Mouse (Mus musculus) hindbrain, embryonic 12.5 days (tissue): ENCODE results near the gene Irs3. TPM values are rescaled to one million over a fixed set of nuclear protein-coding genes. Genes with fewer than 3 reads are reported as not detected.
A peak's percentile ranks its signal among the peaks of the same experiment; 100 is the strongest.

ENCODE experiments used
- ATAC-seq: fragments of 200-750 bp; cut with Nextera tagmentation; 2 replicates; pipeline ENCODE4 v1.8.0; 2017; ENCODE audit warnings: moderate TSS enrichment; ENCODE audit not compliant: low FRiP score
- H3K27ac ChIP-seq: fragments of 300-500 bp; sonication (generic); 2 replicates; pipeline ENCODE4 v1.5.1; 2016; ENCODE audit warnings: mild to moderate bottlenecking
- H3K27me3 ChIP-seq: fragments of 300-500 bp; sonication (generic); 2 replicates; pipeline ENCODE4 v1.6.1; 2016; ENCODE audit warnings: mild to moderate bottlenecking
- H3K36me3 ChIP-seq: fragments of 300-500 bp; sonication (generic); 2 replicates; pipeline ENCODE4 v1.6.1; 2016; ENCODE audit warnings: mild to moderate bottlenecking
- H3K4me1 ChIP-seq: fragments of 300-500 bp; sonication (generic); 2 replicates; pipeline ENCODE4 v1.6.1; 2016
- H3K4me2 ChIP-seq: fragments of 300-500 bp; sonication (generic); replicated peaks from 2 replicates; pipeline ENCODE4 v1.6.1; 2016; ENCODE audit warnings: mild to moderate bottlenecking
- H3K4me3 ChIP-seq: fragments of 300-500 bp; sonication (generic); 2 replicates; pipeline ENCODE4 v1.5.1; 2016; ENCODE audit warnings: mild to moderate bottlenecking
- H3K9ac ChIP-seq: fragments of 300-500 bp; sonication (generic); 2 replicates; pipeline ENCODE4 v1.6.1; 2016; ENCODE audit warnings: mild to moderate bottlenecking, moderate library complexity
- H3K9me3 ChIP-seq: fragments of 300-500 bp; sonication (generic); replicated peaks from 2 replicates; pipeline ENCODE4 v1.6.1; 2016; ENCODE audit warnings: mild to moderate bottlenecking
- WGBS: fragments of 180-500 bp; shearing (Covaris S2); methylation state at CpG from one replicate; pipeline ENCODE4 v1.1.7; 2016; 5-methylcytosine and 5-hydroxymethylcytosine counted together
- polyA plus RNA-seq: library from polyadenylated mRNA; unstranded; fragments of >200 nt; fragmentation: Nextera tagmentation; extraction: Ambion mirVana; gene quantifications from 2 replicates; pipeline ENCODE4 v1.2.1, GENCODE M21; 2016

Gene Irs3
- 0.10 and 0.22 TPM in 2 replicates for polyA plus RNA-seq

DNA sequence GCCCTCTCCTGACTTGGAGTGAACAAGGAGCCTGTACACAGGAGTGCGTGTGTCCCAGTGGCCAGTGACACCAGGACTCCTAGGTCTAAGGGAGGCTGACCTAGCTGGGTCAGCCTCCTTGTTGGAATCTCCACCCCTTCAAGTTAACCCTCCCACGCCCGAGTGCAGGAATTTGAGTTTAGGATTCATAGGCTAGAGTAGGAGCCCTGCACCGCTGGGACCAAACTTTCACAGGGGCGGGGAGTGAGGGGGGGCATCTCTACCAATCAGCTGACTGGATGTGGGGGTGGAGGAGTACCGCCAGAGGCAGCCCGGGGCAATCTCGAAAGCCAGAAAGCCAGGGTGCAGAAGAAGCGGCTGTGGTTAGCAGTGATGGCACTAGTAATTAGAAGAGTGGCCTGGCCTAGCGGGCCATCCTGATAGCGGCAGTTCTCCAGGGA is at the start of gene Irs3:
Irs3 (minus strand) TSS at position 63 of the 440 bp plus-strand sequence.
- ATAC-seq, result no peak

DNA sequence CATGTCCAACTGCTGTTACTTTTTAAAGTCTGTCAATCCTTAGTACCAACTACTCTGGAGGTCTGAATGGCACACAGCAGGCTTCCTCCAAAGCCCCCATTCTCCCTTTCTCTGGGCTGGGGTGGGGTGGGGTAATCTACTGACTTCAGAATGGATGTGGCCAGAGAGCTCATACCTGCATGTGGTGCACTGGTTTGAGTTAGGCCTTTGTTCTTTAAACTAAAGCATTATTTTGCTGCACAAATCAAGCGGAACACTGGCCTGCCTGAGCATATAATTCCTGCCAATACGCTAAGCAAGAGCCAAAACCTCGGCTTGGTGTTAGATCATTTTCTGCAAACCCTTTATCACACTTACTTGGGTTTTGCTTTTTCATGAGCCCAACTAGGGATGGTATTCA is 49.3 kb upstream of the Irs3 start:
- H3K9me3 ChIP-seq, result no peaks in the 10 kb centered on the region
- H3K4me2 ChIP-seq, result no peak overlapping the region
- no peak for ATAC-seq
- H3K27ac ChIP-seq, result no peak overlapping the region
- no peaks in the 10 kb centered on the region for H3K4me1 ChIP-seq
- H3K36me3 ChIP-seq, result no peaks in the 10 kb centered on the region
- H3K9ac ChIP-seq, result no peak overlapping the region
- H3K4me3 ChIP-seq, result no peak overlapping the region
- no peaks in the 10 kb centered on the region for H3K27me3 ChIP-seq
- 50% methylated on average over 3 of the region's 3 CpGs for WGBS

More for the DNA sequence above, at the start of gene Irs3:
- H3K27me3 ChIP-seq, result peaks cover 47% of the 10 kb centered on the region
- no peak within 1 kb of the TSS for H3K27ac ChIP-seq
- H3K4me3 ChIP-seq, result peak within 1 kb of the TSS; percentile 28
- peak within 1 kb of the TSS; percentile 48 for H3K4me2 ChIP-seq
- no peak within 1 kb of the TSS for H3K9ac ChIP-seq
- H3K4me1 ChIP-seq, result peaks cover 26% of the 10 kb centered on the region
- H3K36me3 ChIP-seq, result peaks cover 19% of the 10 kb centered on the region
- WGBS, result 11% methylated on average over 11 of the region's 11 CpGs
- H3K9me3 ChIP-seq, result no peaks in the 10 kb centered on the region

- H3K9me3 ChIP-seq, result no peaks in the 10 kb centered on the region
- no peak overlapping the region for H3K4me3 ChIP-seq
- no peak overlapping the region for H3K27ac ChIP-seq
- H3K9ac ChIP-seq, result no peak overlapping the region
- no peaks in the 10 kb centered on the region for H3K36me3 ChIP-seq
- ATAC-seq, result no peak
- H3K4me2 ChIP-seq, result no peak overlapping the region
- WGBS, result 90% methylated on average over 1 of the region's 1 CpGs
- H3K4me1 ChIP-seq, result no peaks in the 10 kb centered on the region
- no peaks in the 10 kb centered on the region for H3K27me3 ChIP-seq
These were observed 46.4 kb upstream of the Irs3 start for GRCm38 (mm10) chr5:137691881-137692280.

GRCm38 (mm10) chr5:137690531-137690930 is 45.0 kb upstream of the Irs3 start:
- WGBS, result 66% methylated on average over 9 of the region's 9 CpGs
- no peaks in the 10 kb centered on the region for H3K36me3 ChIP-seq
- ATAC-seq, result no peak
- no peak overlapping the region for H3K27ac ChIP-seq
- H3K9ac ChIP-seq, result no peak overlapping the region
- H3K4me2 ChIP-seq, result no peak overlapping the region
- no peak overlapping the region for H3K4me3 ChIP-seq
- no peaks in the 10 kb centered on the region for H3K27me3 ChIP-seq
- no peaks in the 10 kb centered on the region for H3K9me3 ChIP-seq
- H3K4me1 ChIP-seq, result no peaks in the 10 kb centered on the region

DNA sequence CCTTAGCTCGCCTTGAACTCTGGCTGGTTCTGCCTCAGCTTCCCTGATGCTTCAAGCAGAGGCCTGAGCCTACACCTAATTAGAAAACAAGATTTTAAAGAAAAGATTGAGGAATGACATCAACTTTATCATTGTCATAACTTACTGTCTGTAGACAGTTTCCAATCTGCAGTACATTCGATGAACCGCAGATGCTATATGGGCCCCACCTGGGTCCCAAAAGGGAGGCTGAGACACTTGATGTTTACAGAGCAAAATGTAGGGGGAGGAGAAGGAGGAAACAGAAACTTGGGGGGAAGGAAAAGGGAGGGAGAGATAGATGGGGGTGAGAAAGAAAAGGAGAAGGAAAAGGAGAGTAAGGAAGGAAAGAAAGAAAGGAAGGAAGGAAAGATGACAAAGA is 44.5 kb upstream of the Irs3 start:
- Histone ChIP-seq H3K4me1 (no peaks in the 10 kb centered on the region), H3K9ac (no peak overlapping the region), H3K36me3 (no peaks in the 10 kb centered on the region), H3K4me3 (no peak overlapping the region), H3K27me3 (no peaks in the 10 kb centered on the region), H3K9me3 (no peaks in the 10 kb centered on the region), H3K4me2 (no peak overlapping the region), H3K27ac (no peak overlapping the region)
- no peak for ATAC-seq
- 88% methylated on average over 3 of the region's 3 CpGs for WGBS

- no peak for ATAC-seq
- Histone ChIP-seq H3K9ac (no peak overlapping the region), H3K27ac (no peak overlapping the region), H3K27me3 (no peaks in the 10 kb centered on the region), H3K4me1 (peaks cover 18% of the 10 kb centered on the region), H3K9me3 (no peaks in the 10 kb centered on the region), H3K36me3 (peaks cover 4% of the 10 kb centered on the region), H3K4me3 (no peak overlapping the region), H3K4me2 (no peak overlapping the region)
- WGBS, result 88% methylated on average over 6 of the region's 6 CpGs
These were observed 40.7 kb upstream of the Irs3 start for GRCm38 (mm10) chr5:137686127-137686790.

DNA sequence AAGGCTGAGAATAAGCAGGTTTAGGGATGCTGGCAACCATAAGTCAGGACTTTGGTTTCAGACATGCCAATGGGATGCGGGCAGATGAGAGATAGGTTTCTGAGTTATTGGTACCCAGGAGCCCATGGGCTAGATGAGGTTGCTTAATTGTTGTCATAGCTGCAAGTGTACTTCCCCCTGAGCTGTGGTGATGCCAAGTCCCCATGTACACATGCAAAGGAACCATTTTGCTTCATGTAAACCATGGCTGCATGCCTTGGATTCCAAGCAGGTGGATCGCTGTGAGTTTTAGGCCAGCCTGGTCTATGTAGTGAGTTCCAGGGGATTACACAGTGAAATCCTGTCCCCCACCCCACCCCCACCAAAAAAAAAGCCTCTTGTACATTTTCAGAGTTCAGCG is 40.1 kb upstream of the Irs3 start:
- Histone ChIP-seq H3K9ac (no peak overlapping the region), H3K27me3 (no peaks in the 10 kb centered on the region), H3K4me3 (no peak overlapping the region), H3K27ac (no peak overlapping the region), H3K4me1 (peaks cover 18% of the 10 kb centered on the region), H3K9me3 (no peaks in the 10 kb centered on the region), H3K36me3 (peaks cover 4% of the 10 kb centered on the region), H3K4me2 (no peak overlapping the region)
- 97% methylated on average over 3 of the region's 3 CpGs for WGBS
- ATAC-seq, result no peak

GRCm38 (mm10) chr5:137684294-137685123 is 39.0 kb upstream of the Irs3 start, which contains the start of gene Agfg2:
Gene Agfg2 (minus strand): TSS chr5:137684726.
- Histone ChIP-seq H3K27ac (peak within 1 kb of the TSS; percentile 84), H3K36me3 (peaks cover 4% of the 10 kb centered on the region), H3K4me1 (peaks cover 18% of the 10 kb centered on the region), H3K27me3 (no peaks in the 10 kb centered on the region), H3K9ac (peak within 1 kb of the TSS; percentile 82), H3K4me3 (peak within 1 kb of the TSS; percentile 78), H3K4me2 (peak within 1 kb of the TSS; percentile 95), H3K9me3 (no peaks in the 10 kb centered on the region)
- WGBS, result under 1% methylated on average over 56 of the region's 62 CpGs
- ATAC-seq, result peak; percentile 99

DNA sequence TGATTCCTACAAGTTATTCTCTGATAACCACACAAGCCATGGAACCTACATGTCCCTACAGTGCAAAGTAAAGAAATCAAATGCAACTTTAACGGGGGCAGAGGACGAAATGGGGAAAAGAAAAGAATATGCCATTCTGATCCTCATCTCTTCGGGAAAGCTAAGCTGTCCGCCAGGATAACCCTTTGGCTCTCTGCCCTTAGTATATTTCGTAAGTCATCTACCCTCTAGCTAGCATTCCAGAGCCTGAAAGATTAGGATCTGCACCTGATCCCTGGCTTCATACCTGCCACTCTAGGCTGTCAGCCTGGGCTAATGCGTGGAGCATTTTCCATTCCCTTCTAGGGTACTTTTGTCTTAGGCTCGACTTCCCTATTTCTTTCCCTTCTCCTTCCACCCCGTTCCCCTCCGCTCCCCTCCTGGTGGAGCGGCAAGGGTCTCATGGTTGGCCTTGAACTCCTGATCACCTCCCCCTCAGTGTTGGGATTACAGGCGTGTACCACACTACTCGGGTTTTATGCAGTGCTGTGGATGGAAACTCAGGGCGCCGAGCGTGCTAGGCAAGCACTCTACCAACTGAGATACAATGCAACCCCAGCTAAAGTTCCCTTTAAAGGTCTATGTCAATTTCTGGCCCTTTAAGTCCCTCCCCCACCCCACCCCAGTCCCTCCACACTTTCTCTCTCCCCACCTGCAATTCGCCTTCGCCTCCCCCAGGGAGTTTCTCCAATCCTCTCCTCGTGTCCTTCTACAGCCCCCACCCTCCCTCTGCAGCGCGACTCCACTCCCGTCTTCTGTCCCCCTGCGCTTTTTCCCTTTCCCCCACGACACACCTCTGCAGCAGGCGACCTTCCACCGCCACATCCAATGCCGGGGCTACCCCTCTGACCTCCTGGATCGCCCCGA is 38.1 kb upstream of the Irs3 start:
- no peaks in the 10 kb centered on the region for H3K27me3 ChIP-seq
- peak overlapping the region; percentile 82 for H3K9ac ChIP-seq
- H3K4me2 ChIP-seq, result peak overlapping the region; percentile 95
- peak; percentile 33 for ATAC-seq
- WGBS, result 17% methylated on average over 28 of the region's 28 CpGs
- H3K9me3 ChIP-seq, result no peaks in the 10 kb centered on the region
- peak overlapping the region; percentile 84 for H3K27ac ChIP-seq
- peaks cover 4% of the 10 kb centered on the region for H3K36me3 ChIP-seq
- peak overlapping the region; percentile 78 for H3K4me3 ChIP-seq
- H3K4me1 ChIP-seq, result peaks cover 18% of the 10 kb centered on the region

DNA sequence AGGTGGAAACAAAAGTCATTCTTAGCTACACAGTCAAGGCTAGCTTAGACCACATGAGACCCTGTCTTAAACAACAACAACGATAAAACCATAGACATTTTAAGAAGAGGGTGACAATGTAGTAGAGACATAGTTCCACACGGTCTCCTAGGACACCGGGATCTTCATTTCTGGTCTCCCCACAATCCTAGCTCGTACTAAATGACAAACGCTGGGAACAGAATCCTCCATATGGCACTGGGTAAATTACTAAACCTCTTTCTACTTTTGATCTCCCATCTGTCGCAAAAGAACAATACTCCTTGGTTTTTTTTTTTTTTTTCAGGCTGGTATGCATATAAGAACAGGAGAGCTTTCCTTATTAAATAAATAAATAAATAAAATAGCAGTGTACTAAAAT is 37.0 kb upstream of the Irs3 start:
- H3K4me3 ChIP-seq, result no peak overlapping the region
- H3K4me2 ChIP-seq, result 0 out of 2 replicates have a peak overlapping the region, but pooled peaks have one; percentile 21
- no peaks in the 10 kb centered on the region for H3K9me3 ChIP-seq
- H3K36me3 ChIP-seq, result peaks cover 4% of the 10 kb centered on the region
- peaks cover 18% of the 10 kb centered on the region for H3K4me1 ChIP-seq
- no peaks in the 10 kb centered on the region for H3K27me3 ChIP-seq
- 81% methylated on average over 6 of the region's 6 CpGs for WGBS
- no peak overlapping the region for H3K9ac ChIP-seq
- no peak for ATAC-seq
- no peak overlapping the region for H3K27ac ChIP-seq

DNA sequence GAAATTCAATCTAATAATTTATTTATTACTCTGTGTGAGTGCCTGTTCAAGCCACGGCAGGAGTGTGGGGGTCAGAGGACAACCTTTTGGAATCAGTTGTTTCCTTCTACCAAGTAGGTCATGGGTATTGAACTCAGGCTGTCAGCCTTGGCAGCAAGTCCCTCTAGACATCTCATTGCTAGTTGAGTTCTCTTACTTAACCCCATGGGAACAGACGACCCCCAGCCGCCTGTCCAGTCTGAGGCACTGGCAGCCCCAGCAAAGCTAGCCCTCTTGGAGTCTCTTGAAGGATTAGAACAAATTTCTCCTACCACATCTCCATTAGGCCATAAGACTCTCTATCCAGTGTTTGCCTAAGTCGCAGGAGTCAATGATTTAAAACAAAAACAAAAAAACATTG is 34.2 kb upstream of the Irs3 start:
- H3K9ac ChIP-seq, result no peak overlapping the region
- 87% methylated on average over 4 of the region's 4 CpGs for WGBS
- H3K9me3 ChIP-seq, result no peaks in the 10 kb centered on the region

GRCm38 (mm10) chr5:137678736-137679135 is 33.2 kb upstream of the Irs3 start:
- 93% methylated on average over 3 of the region's 3 CpGs for WGBS
- Histone ChIP-seq H3K4me1 (peaks cover 16% of the 10 kb centered on the region), H3K9me3 (no peaks in the 10 kb centered on the region), H3K27ac (no peak overlapping the region), H3K36me3 (peaks cover 6% of the 10 kb centered on the region), H3K9ac (no peak overlapping the region), H3K4me3 (no peak overlapping the region), H3K4me2 (no peak overlapping the region), H3K27me3 (no peaks in the 10 kb centered on the region)
- ATAC-seq, result no peak

More for the DNA sequence above, 34.2 kb upstream of the Irs3 start:
- no peaks in the 10 kb centered on the region for H3K27me3 ChIP-seq
- peaks cover 18% of the 10 kb centered on the region for H3K4me1 ChIP-seq
- H3K4me2 ChIP-seq, result no peak overlapping the region
- no peak overlapping the region for H3K27ac ChIP-seq
- H3K4me3 ChIP-seq, result no peak overlapping the region
- ATAC-seq, result no peak
- H3K36me3 ChIP-seq, result peaks cover 6% of the 10 kb centered on the region
